Mouse (Mus musculus): ENCODE measurements at regions not wholly inside any gene's neighbourhood (a gene's known extent, or its start where the extent isn't known, plus 50 kb on each side); places are given as distances from the start of the nearest gene placed in this dataset.

- no peak for DNase-seq (ENCODE audit: low spot score in 2 of 2)
Observed at GRCm38 (mm10) chr7:89088141-89088540, 315.9 kb downstream of the Tmem135 start.

DNA sequence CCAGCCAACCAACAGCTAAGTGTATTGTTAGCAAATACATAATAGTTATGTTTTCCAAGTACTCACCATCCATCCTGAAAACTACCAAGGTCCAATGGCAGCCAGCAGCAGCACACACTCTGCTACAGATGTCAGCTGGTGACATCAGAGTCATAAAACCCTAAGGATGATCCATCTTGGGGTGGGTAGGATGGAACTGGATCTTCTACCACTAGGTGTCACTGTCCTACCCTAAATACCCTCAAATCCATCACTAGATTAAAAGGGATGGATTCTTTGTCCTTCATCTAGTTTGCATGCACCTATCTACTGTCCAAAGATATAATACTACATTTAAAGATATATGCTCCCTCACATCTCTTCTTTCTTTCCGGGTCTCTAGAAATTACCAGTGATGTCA, 317.7 kb downstream of the Tmem135 start:
- no peak for DNase-seq (ENCODE audit: low spot score in 2 of 2)

DNA sequence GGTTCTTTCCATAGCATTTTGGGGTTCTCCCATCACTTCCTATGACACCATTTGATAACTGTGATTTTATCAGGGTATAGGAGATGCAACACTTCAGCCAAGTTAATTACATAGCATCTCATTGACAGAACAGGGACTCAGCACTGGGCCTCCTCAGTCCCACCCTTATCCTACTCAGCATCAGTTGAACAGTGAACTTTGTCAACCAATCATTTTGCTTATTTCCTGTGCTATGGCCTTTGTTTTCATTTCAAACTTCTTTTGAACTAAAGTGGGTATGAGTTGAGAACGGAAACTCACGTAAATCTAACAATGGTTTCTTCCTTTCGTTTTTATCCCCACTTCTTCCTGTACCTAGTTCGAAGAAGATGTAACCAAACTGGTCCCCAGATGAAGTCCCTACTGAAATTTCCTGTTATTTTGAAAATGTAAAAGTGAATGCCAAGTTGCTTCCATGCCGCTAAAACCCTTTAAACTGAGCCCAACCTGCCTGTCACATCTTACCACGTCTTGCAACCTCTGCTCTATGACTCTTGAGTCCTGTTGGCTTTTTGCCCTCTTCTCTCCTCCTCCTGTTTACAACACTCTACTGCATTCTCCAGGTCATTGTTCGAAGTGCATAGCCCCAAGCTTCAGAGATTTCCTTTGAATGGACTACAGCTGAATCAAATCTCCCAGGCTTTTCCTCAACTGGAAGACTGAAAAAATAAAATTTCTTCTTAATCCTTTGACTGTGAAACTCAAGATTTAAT, 329.9 kb downstream of the Tmem135 start:
- DNase-seq (ENCODE audit: low spot score in 2 of 2) = no peak

DNA sequence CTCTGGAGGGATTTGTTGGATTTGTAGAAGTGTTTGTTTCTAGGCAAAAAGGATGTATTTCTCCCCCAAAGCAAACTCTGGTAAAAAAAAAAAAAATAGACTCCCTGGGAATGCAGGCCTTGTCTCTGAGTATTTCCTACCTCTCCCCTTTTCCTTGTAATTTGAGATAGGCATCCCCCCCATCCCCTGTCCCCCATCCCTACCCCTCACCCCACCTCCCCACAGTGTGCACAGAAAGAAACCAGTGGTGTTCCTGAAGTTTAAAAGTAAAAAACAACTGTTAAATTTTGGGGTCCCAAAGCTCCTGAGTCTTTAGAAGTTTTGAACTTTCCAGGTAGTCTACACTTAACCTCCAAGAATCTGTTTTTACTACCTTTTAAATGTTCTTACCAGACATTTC, 334.0 kb downstream of the Tmem135 start:
- no peak for DNase-seq (ENCODE audit: low spot score in 2 of 2)

DNA sequence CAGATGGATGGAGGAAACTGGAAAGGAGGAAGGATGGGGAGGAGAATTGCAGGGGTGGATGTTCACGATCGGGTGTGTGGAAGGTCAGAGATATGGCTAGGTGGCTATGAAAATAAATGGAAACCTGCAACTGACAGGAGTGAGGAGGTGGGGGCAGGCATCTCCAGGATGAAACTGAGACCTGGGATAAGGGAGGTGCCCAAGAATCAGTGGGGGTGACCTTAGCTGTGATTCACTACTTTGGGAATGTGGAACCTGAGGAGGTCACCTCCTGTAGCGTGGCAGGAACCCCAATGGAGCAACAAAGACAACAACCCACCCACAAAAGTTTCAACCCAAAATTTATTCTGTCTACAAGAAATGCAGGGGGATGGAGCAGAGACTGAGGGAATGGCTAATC, 339.6 kb downstream of the Tmem135 start:
- no peak for DNase-seq (ENCODE audit: low spot score in 2 of 2)

DNA sequence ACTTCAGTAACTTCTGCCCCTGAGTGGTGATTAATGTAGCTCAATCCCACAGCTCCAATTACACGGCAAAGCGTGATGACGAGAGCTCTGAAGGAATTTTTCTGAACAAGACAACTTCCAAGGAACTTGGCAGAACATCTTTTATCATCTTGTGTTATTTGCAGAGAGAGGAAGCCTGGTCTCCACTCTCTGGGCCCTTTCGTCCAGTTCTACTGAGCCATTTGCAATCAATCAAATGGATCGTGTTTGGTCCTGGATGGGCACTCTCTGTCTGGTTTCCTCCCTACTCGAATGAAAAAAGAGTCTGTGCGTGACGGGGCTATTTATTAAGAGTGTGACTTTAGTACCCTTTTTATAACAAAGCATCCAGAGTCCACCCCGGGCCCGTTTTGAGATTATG, 340.4 kb downstream of the Tmem135 start:
- no peak for DNase-seq (ENCODE audit: low spot score in 2 of 2)

DNA sequence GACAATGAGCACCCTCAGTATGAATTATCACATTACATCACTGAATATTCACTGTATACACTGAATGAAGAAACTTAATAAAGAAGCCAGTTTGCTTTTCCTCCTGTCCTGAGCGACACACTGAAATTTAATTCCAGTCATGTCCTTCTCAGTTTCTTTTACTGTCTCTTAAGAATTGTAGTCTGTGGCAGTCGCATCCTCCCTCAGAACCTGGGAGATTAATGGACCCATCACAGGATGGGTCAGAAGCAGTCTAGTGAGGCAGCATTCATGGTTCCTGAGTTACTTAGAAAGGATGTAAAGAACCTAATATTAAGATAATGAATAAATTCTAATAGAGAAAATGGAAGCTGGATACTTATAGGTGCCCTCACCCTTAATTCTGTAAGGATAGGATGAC, 349.5 kb downstream of the Tmem135 start:
- DNase-seq (ENCODE audit: low spot score in 2 of 2) = no peak

DNA sequence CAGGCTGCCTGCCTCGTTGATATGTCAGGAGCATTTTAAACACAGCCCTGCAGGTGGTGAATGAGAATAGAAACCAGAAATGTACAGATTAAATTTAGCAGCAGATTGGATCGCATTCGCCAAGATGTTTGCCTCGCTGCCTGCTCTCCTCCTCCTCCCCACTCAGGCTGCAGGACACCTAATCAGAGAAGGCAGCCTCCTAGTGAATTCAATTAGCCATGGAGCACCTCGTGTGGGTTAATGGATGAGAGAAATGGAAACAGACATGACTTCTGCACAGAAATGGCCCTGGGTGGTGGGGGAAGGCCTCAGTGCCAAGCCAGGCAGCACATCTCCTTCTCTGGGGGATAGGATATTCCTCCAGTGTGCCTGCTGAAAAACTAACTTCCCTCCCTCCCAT, 352.8 kb downstream of the Tmem135 start:
- DNase-seq (ENCODE audit: low spot score in 2 of 2) = peak; percentile 28 to 39

- DNase-seq (ENCODE audit: low spot score in 2 of 2) = no peak
Observed at GRCm38 (mm10) chr7:89046405-89047217, 357.4 kb downstream of the Tmem135 start.

DNA sequence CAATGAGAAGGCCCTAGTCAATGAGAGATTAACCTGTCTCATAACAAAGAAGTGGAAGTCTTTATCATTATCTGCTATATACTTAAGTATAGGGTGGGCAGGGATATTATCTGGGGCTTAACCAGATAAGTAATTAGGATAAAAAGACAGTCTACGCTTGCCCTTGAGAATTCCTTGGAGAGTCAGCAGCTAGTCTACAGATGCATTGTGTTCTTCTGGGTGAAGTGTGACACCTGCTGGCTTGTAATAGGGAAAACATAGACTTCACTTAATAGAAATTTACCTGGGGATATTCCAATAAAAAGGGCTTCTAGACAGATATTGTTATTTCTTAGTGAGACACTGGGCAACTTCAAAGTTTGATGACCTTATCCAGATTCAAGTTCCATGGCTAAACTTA, 361.0 kb downstream of the Tmem135 start:
- DNase-seq (ENCODE audit: low spot score in 2 of 2) = peak in 1 of 2 experiments; percentile 32

GRCm38 (mm10) chr7:89041287-89041686, 362.7 kb downstream of the Tmem135 start:
- no peak for DNase-seq (ENCODE audit: low spot score in 2 of 2)

- no peak for DNase-seq (ENCODE audit: low spot score in 2 of 2)
Observed at GRCm38 (mm10) chr7:89040139-89040538, 363.9 kb downstream of the Tmem135 start.

DNA sequence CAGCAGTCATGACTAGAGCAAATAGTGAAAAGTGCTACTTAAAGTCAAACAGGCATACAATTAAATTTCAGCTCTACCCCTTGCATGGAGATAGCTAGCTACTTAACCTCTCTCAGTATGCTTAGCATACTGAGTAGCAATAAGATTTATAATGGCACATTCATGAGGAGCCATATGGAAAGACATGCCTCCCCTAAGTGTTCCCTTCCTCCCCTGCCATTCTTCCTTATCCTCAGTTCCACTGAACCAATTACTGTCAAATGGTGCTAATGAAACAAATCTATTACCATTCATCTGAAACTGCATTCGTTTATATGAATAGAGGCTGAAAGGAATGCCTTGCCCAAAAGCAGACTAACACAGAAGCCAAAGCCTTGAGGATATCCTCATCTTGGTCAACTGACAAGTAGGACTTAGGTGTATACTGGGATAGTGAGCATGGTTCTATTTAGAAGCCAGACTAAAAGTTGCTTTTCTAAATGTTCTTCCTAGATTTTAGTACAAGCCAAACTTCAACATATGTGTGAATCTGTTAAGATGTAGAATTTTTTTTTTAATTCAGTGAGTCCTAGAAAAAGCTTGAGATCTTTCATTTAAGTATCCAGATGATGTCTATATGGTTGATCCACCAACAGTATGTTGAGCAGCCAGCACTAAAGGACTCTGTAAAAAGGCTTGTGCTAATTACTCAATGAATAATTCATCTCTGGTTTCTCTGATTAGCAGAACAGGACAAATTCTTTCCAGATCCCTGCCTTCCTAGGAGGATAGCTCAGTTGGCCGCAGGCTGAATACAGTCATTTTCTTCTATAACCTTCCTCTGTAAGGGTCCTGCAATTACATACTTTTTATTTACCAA, 368.7 kb downstream of the Tmem135 start:
- no peak for DNase-seq (ENCODE audit: low spot score in 2 of 2)

DNA sequence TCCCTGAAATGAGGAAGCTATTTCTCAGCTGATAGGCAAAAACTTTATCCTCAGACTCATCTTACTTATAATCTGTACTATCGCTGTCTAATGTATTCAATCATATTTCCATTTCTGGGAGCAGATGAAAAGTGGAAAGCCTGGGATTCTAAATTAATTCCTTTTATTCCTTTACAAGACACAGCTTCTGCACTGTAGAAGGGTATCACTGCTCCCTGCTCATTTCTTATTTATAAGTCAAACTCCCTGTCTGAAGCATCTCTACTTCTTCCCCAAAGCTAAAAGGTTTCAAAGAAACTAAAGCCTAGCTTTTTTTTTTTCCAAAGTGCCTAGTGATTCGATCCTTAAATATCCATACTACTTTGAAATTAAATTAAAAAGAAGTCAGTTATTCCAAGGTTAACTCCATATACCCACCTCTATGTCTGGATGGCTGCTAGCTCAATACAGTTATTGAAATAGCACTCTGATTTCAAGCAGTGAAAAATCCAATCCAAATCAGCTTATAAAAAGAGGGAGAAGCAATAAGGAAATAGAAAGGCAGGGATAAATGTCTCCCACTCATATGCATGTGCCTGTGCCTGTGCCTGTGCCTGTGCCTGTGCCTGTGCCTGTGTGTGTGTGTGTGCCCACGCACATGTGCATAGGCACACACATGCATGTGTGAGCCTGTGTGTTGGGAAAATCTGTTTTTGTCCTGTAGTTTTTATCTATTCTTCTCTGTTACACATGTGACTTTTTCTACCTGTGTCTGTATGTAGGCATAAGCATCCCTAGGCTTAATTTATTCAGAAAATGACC, 380.6 kb downstream of the Tmem135 start:
- DNase-seq (ENCODE audit: low spot score in 2 of 2) = no peak

GRCm38 (mm10) chr7:88998815-88999392, 405.1 kb downstream of the Tmem135 start:
- no peak for DNase-seq (ENCODE audit: low spot score in 2 of 2)

DNA sequence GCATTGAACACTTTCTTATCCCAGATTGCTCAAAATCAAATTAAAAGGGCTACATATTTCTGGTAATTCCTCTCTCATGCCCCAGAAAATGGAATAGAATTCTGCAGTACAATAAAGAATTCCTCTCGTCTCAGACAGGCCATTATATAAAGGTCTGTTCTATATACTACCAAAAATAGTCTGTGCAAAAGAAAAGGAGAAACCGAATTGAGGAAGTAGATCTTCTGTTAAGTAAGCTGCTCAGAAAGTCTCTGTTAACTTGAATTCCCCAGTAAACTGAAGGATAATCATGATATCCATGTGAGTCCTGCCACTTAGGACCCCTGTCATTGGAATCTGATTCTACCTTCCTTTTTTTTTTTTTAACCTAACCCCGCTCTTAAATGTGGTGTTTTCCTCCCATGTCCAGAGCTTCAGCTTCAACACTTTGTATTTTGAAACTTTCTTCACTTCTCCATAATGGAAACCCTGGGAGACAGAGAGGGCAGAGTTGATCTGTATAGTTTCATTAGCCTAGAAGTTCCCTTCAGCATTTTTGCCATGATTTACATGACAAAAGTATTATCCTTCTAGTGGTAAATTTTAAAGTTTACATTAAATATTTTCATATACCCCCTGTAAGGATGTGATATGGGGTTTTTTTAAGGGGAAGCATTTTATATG, 406.1 kb downstream of the Tmem135 start:
- DNase-seq (ENCODE audit: low spot score in 2 of 2) = no peak

DNA sequence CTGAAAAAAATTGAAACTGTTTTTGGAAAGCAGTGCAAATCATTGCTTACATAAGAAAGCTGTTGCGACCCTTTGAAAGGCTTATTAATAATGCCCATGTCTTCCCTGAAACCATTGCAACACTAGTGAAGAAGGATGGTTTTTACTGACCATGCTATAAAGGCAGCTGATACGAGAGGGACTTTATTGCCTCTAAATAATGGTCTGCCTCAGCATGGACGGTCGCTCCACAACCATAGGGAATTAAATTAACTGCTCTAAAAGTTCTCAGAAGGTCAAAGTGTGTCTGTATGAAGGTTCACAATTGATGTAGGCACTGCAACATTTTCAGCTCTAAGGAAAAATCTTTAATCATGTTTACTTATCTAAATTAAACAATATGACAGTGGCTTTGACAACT, 429.6 kb downstream of the Tmem135 start:
- no peak for DNase-seq (ENCODE audit: low spot score in 2 of 2)

DNA sequence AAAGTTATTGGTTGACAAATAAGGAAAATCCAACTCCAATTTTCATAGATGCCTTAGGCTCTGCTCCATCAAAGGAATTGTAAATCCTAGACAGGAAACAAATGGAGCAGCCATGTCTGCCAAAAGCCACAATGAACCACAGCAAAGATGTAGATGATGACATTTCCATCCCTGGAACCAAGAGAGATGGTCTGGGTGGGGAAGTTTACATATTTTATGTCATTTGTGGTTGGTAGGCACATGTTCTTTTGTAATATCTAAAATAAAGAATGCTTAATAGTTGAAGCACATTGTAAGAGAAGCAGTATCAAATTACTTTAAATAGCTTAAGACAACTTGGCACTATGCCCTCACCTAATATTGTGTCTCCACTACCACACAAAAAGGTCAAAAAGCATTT, 443.2 kb downstream of the Tmem135 start:
- no peak for DNase-seq (ENCODE audit: low spot score in 2 of 2)

- DNase-seq (ENCODE audit: low spot score in 2 of 2) = no peak
Observed at GRCm38 (mm10) chr7:88960190-88960589, 443.8 kb downstream of the Tmem135 start.

DNA sequence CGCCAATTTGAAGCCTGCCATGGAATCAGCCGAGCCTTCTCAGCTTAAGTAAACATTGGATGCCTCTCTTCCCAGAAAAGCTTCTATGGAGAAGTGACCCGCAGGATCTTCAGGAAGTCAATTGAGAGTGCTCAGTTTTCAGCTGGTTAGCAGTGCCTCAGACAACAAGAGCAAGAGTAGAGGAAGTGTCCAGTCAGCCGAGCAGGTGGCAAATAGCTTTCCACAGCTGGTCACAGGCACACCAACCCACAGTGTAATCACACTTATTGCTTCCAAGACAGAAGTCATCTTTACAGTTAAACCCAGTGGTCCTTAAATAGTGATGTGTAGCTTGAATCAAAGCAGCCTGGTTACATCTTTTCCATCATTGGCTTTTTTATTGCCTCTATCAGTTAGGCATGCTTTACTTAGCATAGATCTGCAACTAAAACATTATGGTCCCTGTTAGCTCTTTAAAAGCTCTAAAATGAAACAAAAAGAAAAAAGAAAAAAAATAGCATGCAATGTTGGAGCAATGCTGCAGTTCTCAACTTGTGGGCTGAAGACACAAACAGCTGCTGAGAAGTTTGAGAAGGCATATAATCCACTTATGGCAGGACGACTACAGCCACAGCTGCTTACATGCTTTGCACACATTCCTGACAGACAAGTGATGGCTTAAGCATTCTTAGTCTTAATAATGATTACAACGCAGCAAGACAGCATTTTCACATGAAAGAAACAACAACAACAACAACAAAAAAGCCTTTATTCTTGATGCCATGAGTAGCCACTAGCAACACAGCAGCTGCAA, 444.5 kb downstream of the Tmem135 start:
- DNase-seq (ENCODE audit: low spot score in 2 of 2) = no peak
